Mouse (Mus musculus) frontal cortex, adult 2 months (tissue): ENCODE measurements around the gene Uggt1. TPM values are rescaled to one million over a fixed set of nuclear protein-coding genes. Genes with fewer than 3 reads are reported as not detected.

Experiments
- DNase-seq, 2 experiments: peaks; one replicate each; pipeline ENCODE4 v3.0.0; 2022; ENCODE audit warnings: low spot score in 1 of 2; ENCODE audit errors: extremely low spot score in 1 of 2
- polyA plus RNA-seq: library from polyadenylated mRNA; depleted of rRNA; stranded (reverse); fragments of >200 nt; gene quantifications from 2 replicates; pipeline ENCODE4 v1.2.3, GENCODE M21; 2012

Uggt1 gene
- polyA plus RNA-seq, 1 experiment, result 23.4 TPM

GRCm38 (mm10) chr1:36258631-36259030 lies 14.1 kb upstream of the Uggt1 start:
- no peak for DNase-seq

GRCm38 (mm10) chr1:36257276-36257675 lies 12.8 kb upstream of the Uggt1 start:
- DNase-seq, result no peak

- no peak for DNase-seq
Observed at GRCm38 (mm10) chr1:36255871-36256640, 11.5 kb upstream of the Uggt1 start.

GRCm38 (mm10) chr1:36254635-36255360 lies 10.3 kb upstream of the Uggt1 start:
- DNase-seq, result no peak

GRCm38 (mm10) chr1:36252791-36253190 lies 8.3 kb upstream of the Uggt1 start:
- peak; percentile 44 to 90 for DNase-seq

GRCm38 (mm10) chr1:36251426-36251825 lies 6.9 kb upstream of the Uggt1 start:
- DNase-seq, result no peak

- DNase-seq, result no peak
Observed at GRCm38 (mm10) chr1:36246688-36247087, 2.2 kb upstream of the Uggt1 start.

- no peak for DNase-seq
Observed at GRCm38 (mm10) chr1:36244828-36245215, 302 bp upstream of the Uggt1 start.

GRCm38 (mm10) chr1:36243447-36244057 lies 968 bp downstream of the Uggt1 start:
- DNase-seq, result no peak

GRCm38 (mm10) chr1:36241903-36242429 lies 2.6 kb downstream of the Uggt1 start:
- no peak for DNase-seq

- no peak for DNase-seq
Observed at GRCm38 (mm10) chr1:36240176-36240575, 4.3 kb downstream of the Uggt1 start.

- DNase-seq, result no peak
Observed at GRCm38 (mm10) chr1:36239396-36239795, 5.1 kb downstream of the Uggt1 start.

- no peak for DNase-seq
Observed at GRCm38 (mm10) chr1:36235855-36236254, 8.7 kb downstream of the Uggt1 start.

GRCm38 (mm10) chr1:36235057-36235639 lies 9.4 kb downstream of the Uggt1 start:
- DNase-seq, result no peak

- DNase-seq, result no peak
Observed at GRCm38 (mm10) chr1:36233218-36233617, 11.3 kb downstream of the Uggt1 start.

GRCm38 (mm10) chr1:36230919-36231705 lies 13.4 kb downstream of the Uggt1 start:
- no peak for DNase-seq

GRCm38 (mm10) chr1:36228461-36228860 lies 16.1 kb downstream of the Uggt1 start:
- no peak for DNase-seq

- peak in 1 of 2 experiments; percentile 31 for DNase-seq
Observed at GRCm38 (mm10) chr1:36224648-36225047, 19.9 kb downstream of the Uggt1 start.

GRCm38 (mm10) chr1:36214324-36214723 lies 30.2 kb downstream of the Uggt1 start:
- no peak for DNase-seq

- DNase-seq, result peak in 1 of 2 experiments; percentile 22
Observed at GRCm38 (mm10) chr1:36201739-36202138, 42.8 kb downstream of the Uggt1 start.
